Mouse (Mus musculus): ENCODE data around the gene Styx.
"Not testable (repeated sequence)": the region's sequence is repeated elsewhere in the genome, so short reads cannot be mapped to it uniquely, and the experiment has no call there.

The Styx gene

DNA sequence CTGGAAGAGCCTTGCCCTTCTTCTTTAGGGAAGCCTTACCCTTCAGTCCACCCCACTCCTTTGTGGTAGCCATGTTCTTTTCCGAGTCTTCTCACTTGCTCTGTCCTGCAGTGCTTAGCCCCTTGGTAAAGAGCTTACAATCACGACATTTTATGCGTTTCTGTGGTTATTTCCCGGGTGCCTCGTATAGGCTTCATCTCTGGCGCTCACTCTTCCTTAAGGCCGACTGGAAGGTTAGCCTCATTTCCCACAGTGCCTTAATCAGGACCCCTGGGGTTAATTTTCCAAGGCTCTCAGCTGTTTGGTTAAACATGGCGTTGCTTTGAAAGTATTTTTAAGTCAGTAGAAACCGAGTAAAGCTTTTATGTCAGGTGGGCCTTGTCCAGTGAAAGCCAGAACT lies 88.5 kb downstream of the Styx start:
- no peak for DNase-seq (ENCODE audit: low spot score)

DNA sequence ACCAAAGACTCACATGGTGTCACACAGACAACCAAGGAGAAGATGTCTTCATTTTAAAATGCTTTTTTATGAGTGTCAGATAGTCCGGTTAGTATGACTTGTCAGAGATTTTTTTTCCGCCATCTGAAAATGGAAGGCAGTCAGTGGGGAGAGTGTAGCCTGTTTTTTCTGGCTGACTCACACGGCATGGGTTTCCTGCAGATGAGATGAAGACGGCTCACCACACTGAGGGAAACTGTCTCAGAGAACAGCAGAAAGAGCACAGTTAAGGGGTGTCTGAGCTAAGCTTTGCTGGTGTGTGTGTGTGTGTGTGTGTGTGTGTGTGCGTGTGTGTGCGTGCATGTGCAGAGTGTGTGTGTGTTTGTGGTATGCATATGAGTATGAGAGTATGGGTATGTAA lies 90.4 kb downstream of the Styx start:
- DNase-seq (ENCODE audit: low spot score) = no peak

DNA sequence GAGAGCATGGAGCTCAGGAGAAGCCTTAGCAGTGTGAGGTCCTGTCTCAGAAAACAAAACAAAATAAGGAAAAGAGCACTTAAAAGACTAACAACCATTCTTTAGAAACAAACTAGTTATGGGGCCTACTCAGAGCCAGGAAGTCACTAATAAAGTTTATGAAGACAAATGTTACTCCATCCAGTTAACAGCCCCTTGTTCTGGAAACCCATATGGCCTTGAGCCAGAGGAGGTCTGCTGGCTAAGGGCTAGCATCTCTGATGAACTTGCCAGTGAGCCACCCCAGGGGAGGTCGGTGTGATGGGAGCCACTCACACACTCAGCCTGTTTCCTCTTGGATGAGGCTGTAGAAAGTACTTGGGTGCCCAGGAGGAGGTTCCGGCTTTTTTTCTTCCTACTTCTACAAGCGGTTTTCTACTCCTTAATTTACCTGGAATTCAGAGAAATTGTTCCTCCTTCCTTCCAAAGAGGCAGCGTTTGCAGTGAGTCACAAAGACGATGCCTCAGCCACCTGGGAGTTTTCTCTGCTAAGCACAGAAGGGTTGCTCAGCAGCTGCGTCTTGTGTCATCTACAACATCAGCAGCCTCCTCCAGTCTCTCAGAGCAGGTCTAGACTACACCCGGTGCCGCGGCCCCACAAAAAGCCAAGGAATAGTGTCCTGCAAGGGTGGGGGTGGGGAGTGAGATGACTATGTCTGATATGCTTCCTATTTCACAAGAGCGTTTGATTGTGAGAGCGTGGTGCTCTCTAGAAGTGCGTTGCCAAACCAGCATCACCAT lies 92.1 kb downstream of the Styx start:
- no peak for DNase-seq (ENCODE audit: low spot score)

DNA sequence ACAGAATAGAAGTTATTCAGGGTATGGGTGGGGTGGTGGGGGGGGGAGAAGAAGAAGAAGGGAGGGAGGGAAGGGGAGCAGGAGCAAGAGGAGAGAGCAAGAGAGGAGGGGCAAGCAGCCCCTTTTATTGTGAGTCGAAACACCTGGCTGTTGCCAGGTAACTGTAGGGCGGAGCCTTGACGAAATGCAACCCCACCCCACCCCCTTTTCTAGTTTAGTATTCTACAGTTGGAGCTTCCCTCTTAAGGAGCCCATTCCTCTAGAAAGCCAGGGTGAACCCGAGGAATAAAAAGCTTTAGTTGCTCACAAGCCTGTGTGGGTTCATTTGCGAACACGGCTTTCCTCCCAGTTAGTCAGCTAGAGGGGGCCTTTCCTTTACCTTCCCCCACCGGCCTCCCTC lies 94.0 kb downstream of the Styx start:
- no peak for DNase-seq (ENCODE audit: low spot score)

DNA sequence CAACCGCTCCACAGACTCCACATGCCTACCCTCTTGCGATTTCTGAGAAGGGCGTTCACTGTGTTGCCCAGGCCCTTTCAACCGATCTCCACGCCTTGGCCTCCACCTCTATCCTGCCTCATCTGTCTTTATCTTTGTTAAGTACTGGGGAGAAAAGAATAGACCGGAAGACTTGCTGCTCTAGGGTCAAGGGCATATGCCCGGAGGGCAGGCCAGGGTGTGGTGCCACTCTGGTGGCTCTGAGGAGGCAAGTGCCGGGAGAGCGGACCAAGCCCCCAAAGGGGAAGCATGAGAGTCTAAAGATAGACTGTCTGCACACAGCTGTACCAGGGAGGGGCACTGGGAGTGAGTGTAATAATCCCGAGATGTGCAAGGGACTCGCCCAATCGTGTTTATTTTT lies 94.6 kb downstream of the Styx start:
- DNase-seq (ENCODE audit: low spot score) = no peak

DNA sequence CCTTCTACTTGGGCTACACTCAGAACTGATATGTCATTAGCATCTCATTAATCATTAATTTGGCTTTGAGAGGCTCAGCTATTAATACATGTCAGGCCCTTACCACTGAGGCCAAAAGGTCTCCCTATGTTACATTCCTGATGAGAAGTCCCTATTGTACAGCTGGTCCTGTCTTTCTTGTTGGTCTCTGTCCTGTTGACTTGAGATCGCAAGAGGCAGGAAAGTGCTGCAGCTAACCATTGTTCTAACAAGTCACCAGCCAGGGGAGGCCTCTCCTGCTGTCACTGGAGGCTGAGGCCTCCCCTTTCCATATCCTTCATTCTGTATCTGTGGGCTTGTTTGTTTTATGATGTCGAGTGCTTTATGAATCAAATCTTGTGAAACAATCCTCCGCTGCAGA lies 95.9 kb downstream of the Styx start:
- no peak for DNase-seq (ENCODE audit: low spot score)

DNA sequence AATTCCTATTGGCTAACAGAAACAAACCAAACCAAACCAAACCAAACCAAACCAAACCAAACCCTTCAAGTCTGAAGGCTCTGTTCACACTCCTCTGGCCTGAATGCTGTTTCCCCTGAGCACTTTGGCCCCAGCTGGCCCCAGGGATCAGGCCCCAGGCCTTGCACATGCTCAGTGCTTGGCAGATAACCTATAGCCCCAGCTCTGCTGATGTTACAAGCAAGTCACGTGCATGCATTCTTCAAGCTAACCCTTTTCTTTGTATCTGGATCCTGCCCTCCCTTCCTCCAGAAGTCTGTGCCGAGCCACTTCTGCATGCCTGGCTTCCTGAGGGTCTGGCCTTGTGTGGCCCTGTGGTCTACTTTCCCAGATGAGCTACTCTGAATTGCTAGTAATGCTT lies 100.2 kb downstream of the Styx start:
- no peak for DNase-seq (ENCODE audit: low spot score)

DNA sequence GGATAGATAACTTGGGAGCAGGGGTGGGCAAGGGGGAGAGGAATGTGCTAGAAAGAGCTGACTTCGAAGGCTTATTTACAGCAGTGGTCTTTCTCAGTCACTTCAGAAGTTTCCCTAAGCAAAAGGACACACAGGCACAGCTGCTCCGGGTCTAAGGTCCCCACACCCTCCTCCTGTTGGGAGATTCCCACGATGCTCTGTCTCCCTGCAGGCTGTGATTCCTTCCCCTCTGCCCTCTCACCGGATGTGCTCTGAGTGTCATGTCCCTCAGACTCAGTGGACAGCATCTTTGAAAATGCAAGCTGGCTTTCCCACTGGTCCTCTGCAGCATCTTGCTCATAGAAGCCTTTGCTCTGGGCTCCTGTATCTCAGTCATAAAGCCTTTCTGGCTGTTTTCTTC lies 101.3 kb downstream of the Styx start:
- no peak for DNase-seq (ENCODE audit: low spot score)

DNA sequence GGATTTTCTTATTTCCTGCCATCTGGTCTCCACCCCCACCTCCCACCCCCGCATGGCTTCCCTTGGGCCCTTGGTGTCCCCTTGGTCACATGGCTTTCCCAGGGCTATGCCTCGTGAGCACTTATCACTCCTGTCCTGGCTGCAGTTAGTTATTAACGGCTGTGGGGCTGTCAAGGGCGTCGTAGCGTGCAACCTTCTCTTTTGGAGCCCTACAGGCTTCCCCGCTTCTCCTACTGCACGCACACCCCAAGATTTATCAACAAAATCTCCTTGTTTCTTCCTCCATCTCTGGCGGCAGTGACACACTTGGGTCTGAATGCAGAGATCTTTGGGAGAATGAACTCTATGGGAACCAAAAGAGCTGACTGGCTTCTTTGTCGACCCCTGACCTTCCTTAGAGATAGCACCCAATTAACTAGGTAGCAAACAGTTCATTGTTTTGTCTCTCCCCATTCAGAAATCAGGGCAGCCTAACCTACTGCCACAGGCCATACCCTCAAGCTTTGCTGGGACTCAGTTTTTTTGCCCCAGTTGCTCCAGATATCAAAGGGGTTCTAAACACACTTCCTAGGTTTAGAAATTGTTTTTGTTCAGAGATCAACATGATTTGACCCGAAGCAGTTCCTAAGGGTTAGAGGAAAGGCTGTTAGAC lies 102.1 kb downstream of the Styx start:
- DNase-seq (ENCODE audit: low spot score) = no peak

DNA sequence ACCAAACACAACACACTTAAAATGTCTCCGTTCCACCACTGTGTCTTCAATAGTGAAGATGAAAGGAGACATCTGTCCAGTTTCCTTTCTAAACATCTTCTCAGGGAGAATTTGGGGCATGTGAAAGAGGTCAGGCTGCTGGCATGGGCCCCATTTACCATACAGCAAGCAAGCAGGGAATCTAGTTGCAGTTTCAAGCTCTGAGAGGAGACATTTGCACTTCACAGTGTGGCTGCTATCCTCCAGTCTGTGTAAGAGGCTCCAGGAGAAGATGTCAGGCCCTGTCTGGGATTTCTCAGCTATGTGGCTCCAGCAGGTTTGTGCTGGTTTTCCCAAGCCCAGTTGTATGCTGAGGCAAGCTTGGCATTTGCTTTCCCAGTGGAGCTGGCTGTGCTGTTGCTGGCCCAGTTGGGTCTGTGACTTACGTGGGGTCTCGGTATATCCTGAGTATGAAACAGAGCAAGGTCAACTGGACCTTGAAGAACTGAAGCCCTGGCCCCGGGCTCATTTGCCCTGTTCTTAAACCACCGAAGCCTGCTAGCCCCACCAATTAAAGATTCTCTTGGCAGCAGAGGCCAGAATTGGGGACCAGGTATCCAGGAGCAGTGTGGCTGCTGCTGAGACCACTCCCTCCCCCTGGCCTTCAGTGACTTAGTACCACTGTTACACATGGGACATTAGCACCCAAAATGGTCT lies 102.8 kb downstream of the Styx start:
- DNase-seq (ENCODE audit: low spot score) = no peak

DNA sequence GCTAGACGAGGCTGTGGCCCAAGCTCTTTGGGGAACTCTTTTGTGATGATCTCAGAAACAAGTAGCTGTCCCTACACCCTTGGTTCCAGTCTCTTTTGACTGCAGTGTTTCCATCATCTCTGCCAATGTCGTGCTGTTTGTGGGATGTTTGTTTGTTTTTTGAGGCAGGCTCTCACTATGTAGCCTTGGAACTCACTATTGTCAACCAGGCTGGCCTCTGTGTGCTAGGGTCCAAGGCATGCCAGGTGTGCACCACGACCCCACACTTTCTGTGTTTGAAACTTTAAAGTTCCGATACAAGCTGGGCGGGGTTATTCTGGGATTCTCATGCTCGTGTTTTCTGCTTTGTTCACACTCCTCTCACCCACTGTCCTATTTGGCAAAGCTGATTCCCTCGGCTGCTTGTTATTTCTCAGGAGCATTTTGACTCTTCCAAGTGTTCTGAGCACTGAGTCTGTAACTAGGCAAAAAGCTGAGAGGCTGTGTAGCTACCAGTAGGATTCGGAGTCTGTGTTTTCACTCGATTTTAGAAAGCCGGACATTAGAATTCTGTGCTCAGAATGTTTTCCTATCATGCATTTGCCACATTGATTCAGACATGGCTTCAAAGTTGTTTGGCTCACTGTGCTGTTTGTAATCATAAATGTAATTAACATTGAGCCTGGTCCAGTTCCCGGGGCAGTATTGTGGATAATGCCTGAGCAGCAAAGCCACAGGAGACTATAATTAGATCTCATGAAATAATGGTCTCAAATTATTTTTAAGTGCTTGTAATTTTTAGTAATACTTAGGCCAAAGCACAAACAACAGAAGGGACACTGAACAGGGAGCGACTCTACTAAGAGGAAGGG lies 105.0 kb downstream of the Styx start:
- no peak for DNase-seq (ENCODE audit: low spot score)

DNA sequence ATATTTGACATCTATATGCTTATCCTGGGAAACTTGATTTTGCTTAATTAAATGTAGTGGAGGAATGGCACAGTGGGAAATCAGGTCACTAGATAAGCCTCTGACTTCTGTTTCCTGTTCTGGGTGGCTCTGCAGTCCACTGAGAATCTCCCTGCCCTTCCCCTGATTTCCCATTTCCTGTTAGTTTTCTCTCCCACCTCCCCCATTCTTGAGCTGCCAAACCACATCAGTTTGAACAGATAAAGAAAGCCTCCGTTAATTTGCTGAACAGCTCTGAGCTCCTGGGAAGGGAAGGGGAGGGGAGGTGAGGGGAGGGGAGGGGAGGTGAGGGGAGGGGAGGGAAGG lies 105.6 kb downstream of the Styx start:
- no peak for DNase-seq (ENCODE audit: low spot score)

DNA sequence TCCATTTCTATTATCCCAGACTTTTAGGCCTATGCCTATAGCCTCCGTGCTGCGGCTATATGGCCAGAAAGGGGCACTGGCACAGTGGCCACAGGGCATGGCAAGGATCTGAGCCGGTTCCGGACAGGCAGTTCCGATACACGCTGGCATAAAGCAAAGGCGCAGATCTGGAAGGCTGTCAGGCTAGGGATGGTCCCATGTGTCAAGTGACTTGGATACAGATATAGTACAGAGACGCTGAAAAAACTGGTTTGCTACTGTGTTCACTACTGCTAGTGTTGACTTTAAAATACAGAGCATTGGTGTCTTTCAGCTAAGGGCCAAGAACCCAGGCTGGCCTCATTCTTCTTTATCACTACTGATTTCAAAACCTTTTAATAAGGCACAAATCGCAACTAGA lies 106.1 kb downstream of the Styx start:
- no peak for DNase-seq (ENCODE audit: low spot score)

DNA sequence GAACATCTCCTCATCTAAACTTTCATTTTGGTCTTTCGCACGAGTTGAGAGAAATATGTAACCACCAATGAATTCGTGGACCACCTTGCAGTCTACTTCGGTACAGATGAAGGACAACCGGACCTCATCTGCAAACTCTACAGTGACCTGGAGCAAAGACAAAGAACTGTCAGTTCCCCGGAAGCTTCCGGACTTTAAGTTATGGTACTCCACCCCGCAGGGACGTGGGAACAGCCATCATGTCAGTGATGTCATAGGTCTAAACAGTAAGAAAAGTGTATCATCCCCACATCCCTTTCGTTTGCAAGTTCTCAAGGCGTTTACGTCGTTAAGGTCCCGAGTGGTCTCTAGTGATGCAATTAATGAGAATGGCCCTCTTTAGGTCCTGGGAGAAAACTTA lies 109.0 kb downstream of the Styx start:
- no peak for DNase-seq (ENCODE audit: low spot score)

DNA sequence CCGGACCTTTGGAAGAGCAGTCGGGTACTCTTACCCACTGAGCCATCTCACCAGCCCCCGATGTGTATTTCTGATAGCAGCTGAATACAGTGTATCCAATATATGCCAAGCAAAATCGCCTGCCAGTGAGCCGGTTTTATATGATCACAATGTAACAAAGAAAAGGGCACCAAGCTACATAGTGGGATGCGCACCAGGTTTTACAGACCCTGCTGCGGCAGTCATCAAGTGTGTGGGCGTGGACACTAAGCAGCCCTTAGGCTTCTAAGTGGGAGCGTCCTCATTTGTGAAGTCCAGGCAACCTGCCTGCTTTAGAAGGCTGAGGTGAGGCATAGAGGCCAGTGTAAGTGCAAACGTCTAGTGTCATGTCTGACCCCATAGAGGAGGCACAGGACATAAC lies 109.6 kb downstream of the Styx start:
- DNase-seq (ENCODE audit: low spot score) = no peak

DNA sequence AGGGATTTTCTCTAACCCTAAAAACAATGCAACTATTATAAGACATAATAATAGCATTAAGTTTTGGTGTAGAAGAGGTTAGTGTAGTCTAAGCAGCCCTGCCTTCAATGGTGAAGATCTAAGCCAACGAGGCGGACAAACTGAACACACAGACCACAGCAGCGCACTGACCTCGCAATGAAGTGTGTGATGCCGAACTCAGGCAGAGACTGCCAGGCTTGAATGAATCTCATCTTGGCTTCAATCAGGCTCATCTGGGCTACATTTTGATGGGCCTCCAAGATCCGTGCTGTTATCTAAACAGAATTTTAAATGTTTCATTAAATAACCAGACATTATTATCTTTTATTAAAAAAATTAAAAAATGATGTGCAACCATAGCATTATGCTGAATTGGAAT lies 111.1 kb downstream of the Styx start:
- no peak for DNase-seq (ENCODE audit: low spot score)

DNA sequence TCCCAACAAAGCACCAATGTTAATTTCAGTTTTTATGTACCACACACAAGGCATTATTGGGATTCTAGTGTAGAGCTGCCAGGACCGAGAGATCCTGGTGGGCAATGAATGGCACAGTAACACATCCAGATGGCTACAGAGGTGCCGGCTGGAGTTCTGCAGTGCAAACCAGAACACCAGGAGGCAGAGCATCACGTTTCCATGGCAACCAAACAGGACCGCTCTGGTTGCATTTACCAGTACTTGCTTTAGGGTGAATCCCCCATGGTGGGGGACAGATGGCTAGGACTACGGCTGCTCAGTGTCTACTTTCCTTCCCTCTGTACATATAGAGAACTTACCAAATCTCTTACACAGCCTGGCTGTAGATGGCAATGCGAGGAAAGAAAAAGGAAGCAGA lies 111.5 kb downstream of the Styx start:
- DNase-seq (ENCODE audit: low spot score) = no peak

DNA sequence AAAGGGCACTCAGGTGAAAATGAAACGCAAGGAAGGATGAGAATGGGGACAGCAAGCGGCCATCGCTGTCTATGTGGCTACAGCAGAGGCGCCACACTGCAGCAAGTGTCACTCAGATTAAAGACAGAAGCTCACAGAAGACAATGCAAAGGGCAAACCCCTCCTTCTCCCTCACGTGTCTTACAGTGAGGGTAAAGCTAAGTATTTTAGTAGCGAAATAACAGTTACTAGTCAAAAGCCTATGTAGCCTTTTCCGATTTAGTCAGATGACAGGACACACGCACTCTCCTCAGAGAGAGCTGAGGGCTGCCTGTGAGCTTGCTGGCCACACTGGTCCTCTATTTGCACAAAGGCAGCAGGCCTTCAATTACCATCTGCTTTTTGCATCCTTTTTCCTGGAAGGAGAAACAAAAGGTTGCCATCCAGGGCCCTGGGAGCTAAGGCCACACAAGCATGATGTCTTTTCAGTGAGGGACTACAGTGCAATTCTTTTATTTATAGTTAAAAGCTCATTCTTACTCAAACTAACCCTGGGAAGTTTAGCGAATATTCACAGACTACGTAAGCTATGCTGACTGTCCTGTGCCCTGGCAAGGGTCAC lies 112.1 kb downstream of the Styx start:
- no peak for DNase-seq (ENCODE audit: low spot score)

DNA sequence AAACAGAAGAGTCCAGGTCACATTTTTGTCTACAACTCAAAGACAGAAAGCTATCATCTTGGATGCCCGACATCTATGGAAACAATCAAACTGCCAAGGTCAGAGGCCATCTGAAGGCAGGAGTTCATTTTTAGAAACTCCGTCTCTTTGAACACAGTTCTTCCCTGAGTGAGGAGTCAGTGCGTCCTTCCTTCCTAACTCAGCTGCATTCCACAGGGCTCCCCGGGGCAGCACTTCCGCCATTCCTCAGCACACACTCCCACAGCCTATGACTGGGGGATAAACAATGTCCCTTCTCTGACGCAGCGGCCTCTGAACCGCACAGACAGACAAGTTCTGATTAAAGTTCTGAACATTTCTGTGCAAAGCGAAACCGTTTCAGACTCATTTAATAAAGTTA lies 112.7 kb downstream of the Styx start:
- DNase-seq (ENCODE audit: low spot score) = no peak

DNA sequence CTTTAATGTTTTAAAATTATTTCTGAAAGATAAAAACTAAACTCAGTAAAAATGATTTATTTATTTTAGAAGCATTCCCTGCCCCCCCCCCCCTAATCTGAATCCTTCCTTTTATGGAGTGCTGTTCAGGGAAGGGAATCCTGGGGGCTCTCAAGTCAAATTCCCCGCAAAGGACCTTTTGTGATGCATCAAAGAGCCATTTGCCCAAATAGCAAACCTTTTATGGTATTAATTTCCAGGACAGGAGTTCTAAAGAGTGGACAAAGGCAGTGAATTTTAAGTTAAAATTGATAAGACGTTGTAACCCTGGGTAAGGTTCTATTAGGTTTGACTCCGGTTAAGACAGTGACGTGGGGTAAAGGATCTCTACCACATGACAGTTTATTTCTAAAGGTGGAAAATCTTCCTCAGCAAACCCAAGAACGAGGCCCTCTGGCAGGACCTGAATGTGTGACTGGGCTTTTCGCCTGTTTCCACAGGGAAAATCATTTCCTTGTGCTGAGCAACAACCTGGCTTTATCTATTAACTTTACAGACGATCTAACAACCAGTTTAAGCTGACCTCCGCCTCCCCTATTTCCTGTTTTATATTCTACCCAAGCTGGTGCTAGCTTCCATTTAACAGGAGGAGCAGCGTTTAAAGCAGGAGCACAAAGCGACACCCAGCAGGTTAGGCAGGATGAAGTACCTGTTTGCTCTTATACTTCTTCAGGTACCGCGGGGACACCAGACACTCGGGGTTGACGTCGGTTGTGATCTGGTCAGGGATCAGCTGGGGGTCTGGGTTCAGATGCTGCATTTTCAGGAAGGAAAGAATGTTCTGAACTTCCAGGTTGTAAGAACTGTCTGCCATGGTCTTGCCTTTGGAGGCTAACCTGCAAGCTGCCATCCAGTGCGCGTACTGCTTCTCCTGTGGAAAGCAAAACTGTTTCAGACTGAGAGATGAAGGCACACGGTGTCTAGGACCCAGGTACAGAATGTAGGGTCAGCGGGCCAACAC lies 113.4 kb downstream of the Styx start:
- DNase-seq (ENCODE audit: low spot score) = no peak

DNA sequence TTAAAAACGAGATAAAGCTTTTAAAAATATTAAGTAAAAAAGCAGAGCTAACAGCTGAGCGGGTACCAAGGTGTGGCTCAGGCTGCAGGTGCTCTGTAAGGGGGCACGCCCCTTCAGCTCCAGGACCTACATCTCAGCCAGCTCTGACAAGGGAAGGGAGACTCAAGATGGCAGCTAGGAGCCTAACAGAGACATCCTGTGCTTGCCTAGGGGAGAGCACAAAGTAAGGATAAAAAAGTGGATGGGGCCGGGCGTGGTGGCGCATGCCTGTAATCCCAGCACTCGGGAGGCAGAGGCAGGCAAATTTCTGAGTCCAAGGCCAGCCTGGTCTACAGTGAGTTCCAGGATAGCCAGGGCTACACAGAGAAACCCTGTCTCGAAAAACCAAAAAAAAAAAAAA lies 115.5 kb downstream of the Styx start:
- DNase-seq (ENCODE audit: low spot score) = not testable (repeated sequence)

Measured in spleen, adult 12 weeks (tissue).